Mouse (Mus musculus) forebrain, embryonic 15.5 days (tissue): Measurements from ENCODE around the gene Dph3. TPM values are rescaled to one million over a fixed set of nuclear protein-coding genes. Genes with fewer than 3 reads are reported as not detected.
A peak's percentile ranks its signal among the peaks of the same experiment; 100 is the strongest.
"Not testable (repeated sequence)": the region's sequence is repeated elsewhere in the genome, so short reads cannot be mapped to it uniquely, and the experiment has no call there.

Experiments used
- ATAC-seq: fragments of 200-750 bp; cut with Nextera tagmentation; replicated peaks from 2 replicates; pipeline ENCODE4 v1.8.0; 2017; ENCODE audit warnings: mild to moderate bottlenecking, moderate TSS enrichment, moderate library complexity
- H3K27ac ChIP-seq: fragments of 300-500 bp; sonication (generic); replicated peaks from 2 replicates; pipeline ENCODE4 v1.5.1; 2015; ENCODE audit warnings: mild to moderate bottlenecking, inconsistent platforms
- H3K27me3 ChIP-seq: fragments of 300-500 bp; sonication (generic); 2 replicates; pipeline ENCODE4 v1.6.1; 2015; ENCODE audit warnings: inconsistent platforms
- H3K36me3 ChIP-seq: fragments of 300-500 bp; sonication (generic); 2 replicates; pipeline ENCODE4 v1.6.1; 2015; ENCODE audit warnings: mild to moderate bottlenecking, inconsistent platforms
- H3K4me1 ChIP-seq: fragments of 300-500 bp; sonication (generic); 2 replicates; pipeline ENCODE4 v1.6.1; 2015; ENCODE audit warnings: inconsistent platforms
- H3K4me2 ChIP-seq: fragments of 300-500 bp; sonication (generic); replicated peaks from 2 replicates; pipeline ENCODE4 v1.6.1; 2015; ENCODE audit warnings: mild to moderate bottlenecking, inconsistent platforms
- H3K4me3 ChIP-seq: fragments of 300-500 bp; sonication (generic); 2 replicates; pipeline ENCODE4 v1.5.1; 2015; ENCODE audit warnings: mild to moderate bottlenecking, inconsistent platforms
- H3K9ac ChIP-seq: fragments of 300-500 bp; sonication (generic); replicated peaks from 2 replicates; pipeline ENCODE4 v1.6.1; 2015; ENCODE audit warnings: mild to moderate bottlenecking, inconsistent platforms
- H3K9me3 ChIP-seq: fragments of 300-500 bp; sonication (generic); 2 replicates; pipeline ENCODE4 v1.6.1; 2016; ENCODE audit warnings: inconsistent platforms
- WGBS: fragments of 180-500 bp; shearing (Covaris S2); methylation state at CpG from one replicate; pipeline ENCODE4 v1.1.7; 2015; ENCODE audit warnings: mixed read lengths; 5-methylcytosine and 5-hydroxymethylcytosine counted together
- polyA plus RNA-seq: library from polyadenylated mRNA; unstranded; fragments of >200 nt; fragmentation: Nextera tagmentation; extraction: Ambion mirVana; gene quantifications from 2 replicates; pipeline ENCODE4 v1.2.1, GENCODE M21; 2015

Dph3 gene
- polyA plus RNA-seq, 1 experiment from 2014 or later, result 74.6 TPM

DNA sequence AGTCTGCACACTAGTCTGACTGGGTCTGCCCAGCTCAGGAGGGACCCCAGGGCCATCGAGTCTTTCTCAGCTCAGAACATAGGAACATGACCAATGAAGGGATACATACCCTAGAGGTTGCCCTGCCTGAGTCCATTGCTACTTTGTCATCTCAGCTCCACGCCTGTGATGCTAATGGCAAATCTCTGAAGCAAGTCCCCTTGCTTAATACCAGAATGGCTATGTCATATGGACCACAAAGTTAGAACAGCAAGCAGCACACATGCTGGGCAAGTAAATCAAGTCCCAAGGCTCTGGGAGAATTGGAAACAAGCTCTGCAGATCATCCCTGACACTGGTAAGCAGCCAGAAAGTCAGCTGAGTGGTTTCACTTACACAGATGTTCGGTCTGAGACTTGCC lies 13.4 kb upstream of the Dph3 start:
- no peaks in the 10 kb centered on the region for H3K9me3 ChIP-seq
- peaks cover 51% of the 10 kb centered on the region for H3K36me3 ChIP-seq
- no peaks in the 10 kb centered on the region for H3K4me1 ChIP-seq
- H3K27ac ChIP-seq, result no peak overlapping the region
- no peak overlapping the region for H3K4me2 ChIP-seq
- 91% methylated on average over 3 of the region's 3 CpGs for WGBS
- H3K4me3 ChIP-seq, result no peak overlapping the region
- ATAC-seq, result no peak
- H3K9ac ChIP-seq, result no peak overlapping the region
- no peaks in the 10 kb centered on the region for H3K27me3 ChIP-seq

DNA sequence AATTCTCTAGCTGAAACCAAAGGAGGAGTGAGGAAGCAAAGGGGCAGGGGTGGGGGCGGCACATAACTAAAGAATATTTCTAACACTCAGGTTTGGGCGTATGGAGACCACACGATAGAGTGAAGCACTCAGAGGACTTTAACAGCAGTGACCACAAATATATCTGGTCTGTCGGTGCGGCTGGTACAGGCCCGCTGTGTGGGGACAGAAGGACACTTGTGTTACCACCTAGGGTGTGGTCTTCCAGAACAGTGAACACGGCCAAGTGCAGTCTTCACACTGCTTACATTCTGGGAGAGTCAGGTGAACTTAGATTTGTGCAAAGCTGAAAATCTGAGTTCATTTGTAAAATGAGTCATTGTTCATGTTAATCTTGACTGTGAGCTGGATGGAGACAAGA lies 12.2 kb upstream of the Dph3 start:
- Histone ChIP-seq H3K9ac (no peak overlapping the region), H3K27ac (no peak overlapping the region), H3K36me3 (peaks cover 56% of the 10 kb centered on the region), H3K4me1 (no peaks in the 10 kb centered on the region), H3K27me3 (no peaks in the 10 kb centered on the region), H3K4me3 (no peak overlapping the region), H3K9me3 (no peaks in the 10 kb centered on the region), H3K4me2 (no peak overlapping the region)
- no peak for ATAC-seq
- WGBS, result 94% methylated on average over 7 of the region's 7 CpGs

DNA sequence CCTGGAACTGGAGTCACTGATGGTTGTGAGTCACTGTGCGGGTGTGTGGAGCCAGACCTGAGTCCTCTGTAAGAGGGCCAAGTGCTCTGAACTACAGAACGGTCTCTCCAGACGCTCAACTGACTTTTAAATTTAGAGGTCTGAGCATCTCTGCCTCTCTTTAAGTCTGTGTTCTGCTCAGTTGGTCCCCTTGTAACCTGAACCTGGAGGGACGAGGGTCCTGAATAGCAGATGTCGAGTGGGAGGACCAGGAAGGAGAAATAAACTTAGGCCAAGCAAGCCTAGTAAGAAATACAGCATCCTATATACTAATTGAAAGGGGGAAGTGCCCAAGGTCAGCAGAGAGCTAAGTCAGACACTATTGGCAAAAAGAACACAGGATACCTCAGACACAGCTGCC lies 11.2 kb upstream of the Dph3 start:
- H3K9me3 ChIP-seq, result no peaks in the 10 kb centered on the region
- no peak overlapping the region for H3K4me2 ChIP-seq
- ATAC-seq, result no peak
- H3K4me1 ChIP-seq, result no peaks in the 10 kb centered on the region
- H3K27ac ChIP-seq, result no peak overlapping the region
- no peaks in the 10 kb centered on the region for H3K27me3 ChIP-seq
- no peak overlapping the region for H3K9ac ChIP-seq
- H3K4me3 ChIP-seq, result no peak overlapping the region
- H3K36me3 ChIP-seq, result peaks cover 50% of the 10 kb centered on the region
- WGBS, result 90% methylated on average over 5 of the region's 5 CpGs

DNA sequence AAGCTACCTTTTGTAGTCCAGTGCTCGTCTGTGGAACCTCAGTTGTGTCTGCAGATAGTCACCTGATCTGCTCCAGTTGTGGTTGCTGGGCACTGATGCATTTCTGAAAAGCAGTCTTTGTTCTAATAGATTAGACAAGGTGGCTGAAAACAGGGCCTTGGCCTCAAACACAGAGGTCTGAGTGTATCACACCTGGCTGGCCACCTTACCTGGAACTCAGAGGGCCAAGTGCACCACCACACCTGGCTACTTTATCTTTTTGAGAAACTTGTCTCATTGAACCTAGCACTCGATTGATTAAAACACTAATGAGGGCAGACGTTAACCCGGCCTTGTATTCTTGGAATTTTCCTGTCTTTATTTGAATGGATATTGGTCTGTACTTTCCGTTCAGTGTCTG lies 10.1 kb upstream of the Dph3 start:
- 74% methylated on average over 5 of the region's 5 CpGs for WGBS
- no peaks in the 10 kb centered on the region for H3K9me3 ChIP-seq
- H3K27me3 ChIP-seq, result no peaks in the 10 kb centered on the region
- no peak for ATAC-seq
- H3K4me1 ChIP-seq, result no peaks in the 10 kb centered on the region
- H3K27ac ChIP-seq, result no peak overlapping the region
- H3K36me3 ChIP-seq, result peaks cover 50% of the 10 kb centered on the region
- no peak overlapping the region for H3K9ac ChIP-seq
- no peak overlapping the region for H3K4me2 ChIP-seq
- no peak overlapping the region for H3K4me3 ChIP-seq

DNA sequence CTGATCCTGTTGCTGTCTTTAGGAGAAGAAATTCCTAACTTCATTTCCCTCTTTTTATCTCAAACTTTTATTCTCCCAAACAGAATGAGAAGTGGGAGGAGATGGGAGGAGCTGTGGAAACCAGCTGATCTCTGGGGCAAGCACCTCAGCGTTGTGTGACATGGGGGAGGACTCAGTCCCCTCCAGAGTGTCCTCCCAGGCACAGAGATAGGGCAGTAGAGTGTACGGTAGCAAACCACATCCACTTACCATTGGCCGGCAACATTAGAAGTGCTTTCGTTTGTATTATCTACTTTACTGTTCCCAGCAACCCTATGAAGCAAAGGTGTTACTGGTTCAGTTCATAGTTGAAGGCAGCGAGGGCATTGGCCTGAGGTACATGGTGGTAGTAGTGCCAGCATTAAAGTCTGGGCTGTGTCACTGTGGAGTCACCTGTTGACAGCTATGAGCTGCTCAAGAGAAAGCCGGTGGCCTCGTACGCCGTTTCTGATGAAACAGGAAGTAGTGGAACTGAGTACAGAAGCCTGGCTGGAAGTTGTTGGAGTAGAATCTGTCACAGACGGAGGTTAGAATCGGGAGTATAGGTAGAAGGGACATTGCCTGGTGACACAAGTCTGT lies 8.1 kb upstream of the Dph3 start:
- Histone ChIP-seq H3K27ac (no peak overlapping the region), H3K27me3 (no peaks in the 10 kb centered on the region), H3K9ac (no peak overlapping the region), H3K9me3 (no peaks in the 10 kb centered on the region), H3K4me1 (no peaks in the 10 kb centered on the region), H3K36me3 (peaks cover 31% of the 10 kb centered on the region), H3K4me3 (no peak overlapping the region), H3K4me2 (no peak overlapping the region)
- WGBS, result 94% methylated on average over 11 of the region's 11 CpGs
- no peak for ATAC-seq

DNA sequence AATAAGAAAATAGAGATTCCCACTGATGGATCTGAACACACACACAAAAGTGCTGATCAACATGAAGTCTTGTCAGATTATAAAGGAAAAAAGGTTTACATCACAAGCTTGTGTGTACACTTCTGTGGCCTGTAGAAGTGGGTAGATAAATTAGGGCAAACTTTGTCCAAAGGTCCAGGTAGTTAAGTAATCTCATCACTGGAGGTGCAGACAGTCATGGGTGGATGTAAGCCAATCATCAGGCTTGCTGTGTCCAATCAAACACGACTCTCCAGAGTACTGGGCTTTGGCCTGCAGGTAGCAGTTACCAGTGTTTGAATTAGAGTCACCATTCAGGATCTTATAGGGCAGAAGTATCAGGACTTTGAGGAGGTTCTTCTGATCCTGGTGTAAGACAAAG lies 7.5 kb upstream of the Dph3 start:
- Histone ChIP-seq H3K36me3 (peaks cover 28% of the 10 kb centered on the region), H3K4me1 (no peaks in the 10 kb centered on the region), H3K4me2 (no peak overlapping the region), H3K9ac (no peak overlapping the region), H3K9me3 (no peaks in the 10 kb centered on the region), H3K27me3 (no peaks in the 10 kb centered on the region), H3K27ac (no peak overlapping the region), H3K4me3 (no peak overlapping the region)
- ATAC-seq, result no peak
- WGBS, result 85% methylated on average over 1 of the region's 1 CpGs

DNA sequence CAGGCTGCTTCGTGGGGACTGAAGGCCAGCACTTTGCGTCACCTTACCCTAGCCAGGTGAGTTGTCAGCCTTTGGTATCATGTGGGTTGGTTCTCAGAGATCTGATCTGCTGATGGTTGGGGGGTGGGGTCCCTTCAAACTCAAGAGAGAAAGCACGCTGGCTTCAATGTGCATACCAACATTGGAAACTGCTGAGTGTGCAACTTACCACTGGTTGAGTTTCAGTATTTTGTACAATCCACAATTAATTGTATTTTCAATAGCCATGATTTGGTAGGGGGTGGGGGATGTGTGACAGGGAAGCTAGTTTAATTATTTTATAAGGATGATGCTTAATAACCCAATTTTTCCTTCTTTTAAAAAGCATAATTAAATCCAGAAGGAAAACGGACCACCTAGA lies 6.2 kb upstream of the Dph3 start:
- peaks cover 15% of the 10 kb centered on the region for H3K36me3 ChIP-seq
- no peaks in the 10 kb centered on the region for H3K27me3 ChIP-seq
- no peak for ATAC-seq
- no peak overlapping the region for H3K4me3 ChIP-seq
- WGBS, result 92% methylated on average over 4 of the region's 4 CpGs
- H3K27ac ChIP-seq, result no peak overlapping the region
- no peaks in the 10 kb centered on the region for H3K9me3 ChIP-seq
- H3K4me2 ChIP-seq, result no peak overlapping the region
- peaks cover 6% of the 10 kb centered on the region for H3K4me1 ChIP-seq
- no peak overlapping the region for H3K9ac ChIP-seq

DNA sequence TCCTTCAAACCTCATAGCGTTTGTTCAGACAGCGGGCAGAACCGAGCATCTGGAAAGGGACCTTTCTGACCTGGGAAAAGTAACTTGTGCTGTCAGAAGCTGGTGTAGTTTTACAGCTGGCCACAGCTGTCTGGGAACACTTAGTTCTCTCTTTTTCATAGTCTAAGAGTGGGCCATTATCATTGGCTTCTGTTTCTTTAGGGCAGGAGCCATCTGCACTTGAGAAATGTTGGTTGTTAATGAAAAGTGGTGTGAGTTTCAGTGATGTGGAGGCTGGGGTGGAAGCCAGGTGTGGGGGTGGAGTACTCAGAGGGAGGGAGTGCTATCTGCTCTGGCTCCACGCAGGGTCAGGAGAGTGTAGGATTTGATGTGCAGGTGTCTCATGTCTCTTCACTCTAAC lies 5.6 kb upstream of the Dph3 start:
- Histone ChIP-seq H3K9me3 (no peaks in the 10 kb centered on the region), H3K4me3 (no peak overlapping the region), H3K36me3 (peaks cover 10% of the 10 kb centered on the region), H3K27me3 (no peaks in the 10 kb centered on the region), H3K9ac (no peak overlapping the region), H3K27ac (no peak overlapping the region), H3K4me2 (no peak overlapping the region), H3K4me1 (peaks cover 12% of the 10 kb centered on the region)
- 89% methylated on average over 4 of the region's 4 CpGs for WGBS
- ATAC-seq, result no peak

DNA sequence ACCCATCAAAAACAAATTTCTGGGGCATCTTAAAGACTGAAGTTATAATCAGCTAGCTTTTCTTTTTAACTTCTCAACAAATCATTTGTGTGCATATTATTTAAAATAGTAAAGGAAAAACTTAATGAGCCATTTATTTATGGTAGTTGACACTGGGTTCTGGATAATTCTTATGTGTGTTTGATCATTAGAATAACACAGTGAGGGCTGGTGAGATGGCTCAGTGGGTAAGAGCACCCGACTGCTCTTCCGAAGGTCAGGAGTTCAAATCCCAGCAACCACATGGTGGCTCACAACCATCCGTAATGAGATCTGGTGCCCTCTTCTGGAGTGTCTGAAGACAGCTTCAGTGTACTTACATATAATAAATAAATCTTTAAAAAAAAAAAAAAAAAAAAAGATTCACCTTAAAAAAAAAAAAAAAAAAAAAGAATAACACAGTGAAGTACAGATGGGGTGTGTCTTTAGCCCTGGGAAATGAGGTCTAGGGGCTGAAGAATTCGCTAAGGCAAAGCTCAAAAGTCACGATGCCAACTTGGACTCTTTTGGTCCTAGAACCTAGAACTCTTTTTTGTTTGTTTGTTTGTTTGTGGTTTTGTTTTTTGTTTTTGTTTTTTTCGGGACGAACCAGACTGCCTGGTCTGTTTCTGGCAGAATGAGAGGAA lies 2.2 kb upstream of the Dph3 start:
- not testable (repeated sequence) for H3K27ac ChIP-seq, ATAC-seq
- WGBS, result 91% methylated on average over 7 of the region's 7 CpGs

DNA sequence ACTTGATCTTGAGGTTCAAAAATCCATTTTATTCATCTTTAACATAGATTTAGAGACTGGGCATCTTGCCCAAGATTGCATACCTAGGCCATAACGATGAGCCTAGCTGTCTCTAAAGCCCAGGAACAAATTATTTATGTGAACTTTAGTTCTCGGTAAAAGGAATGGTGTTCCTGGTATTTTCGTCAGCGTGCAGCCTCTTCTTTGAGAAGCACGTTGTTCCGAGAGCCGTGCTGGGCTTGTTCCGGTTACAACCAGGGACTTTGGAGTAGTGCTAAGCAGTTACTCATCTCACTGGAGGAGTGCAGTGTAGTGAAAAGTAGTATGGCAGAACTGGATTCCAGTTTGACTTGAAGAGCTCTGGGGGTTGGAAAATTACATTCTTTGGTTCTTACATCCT lies 697 bp upstream of the Dph3 start:
- peak overlapping the region; percentile 79 for H3K4me2 ChIP-seq
- H3K9ac ChIP-seq, result peak overlapping the region; percentile 60
- peak overlapping the region; percentile 65 for H3K4me3 ChIP-seq
- peaks cover 17% of the 10 kb centered on the region for H3K36me3 ChIP-seq
- H3K27ac ChIP-seq, result peak overlapping the region; percentile 92; the same call in 1 of the 2 replicates
- H3K9me3 ChIP-seq, result no peaks in the 10 kb centered on the region
- 22% methylated on average over 8 of the region's 8 CpGs for WGBS
- H3K4me1 ChIP-seq, result peaks cover 27% of the 10 kb centered on the region
- no peaks in the 10 kb centered on the region for H3K27me3 ChIP-seq
- ATAC-seq, result no peak

More for the DNA sequence above, 2.2 kb upstream of the Dph3 start:
- not testable (repeated sequence) for H3K9me3 ChIP-seq, H3K36me3 ChIP-seq, H3K4me2 ChIP-seq, H3K4me3 ChIP-seq, H3K9ac ChIP-seq, H3K27me3 ChIP-seq
- peaks cover 27% of the 10 kb centered on the region for H3K4me1 ChIP-seq

DNA sequence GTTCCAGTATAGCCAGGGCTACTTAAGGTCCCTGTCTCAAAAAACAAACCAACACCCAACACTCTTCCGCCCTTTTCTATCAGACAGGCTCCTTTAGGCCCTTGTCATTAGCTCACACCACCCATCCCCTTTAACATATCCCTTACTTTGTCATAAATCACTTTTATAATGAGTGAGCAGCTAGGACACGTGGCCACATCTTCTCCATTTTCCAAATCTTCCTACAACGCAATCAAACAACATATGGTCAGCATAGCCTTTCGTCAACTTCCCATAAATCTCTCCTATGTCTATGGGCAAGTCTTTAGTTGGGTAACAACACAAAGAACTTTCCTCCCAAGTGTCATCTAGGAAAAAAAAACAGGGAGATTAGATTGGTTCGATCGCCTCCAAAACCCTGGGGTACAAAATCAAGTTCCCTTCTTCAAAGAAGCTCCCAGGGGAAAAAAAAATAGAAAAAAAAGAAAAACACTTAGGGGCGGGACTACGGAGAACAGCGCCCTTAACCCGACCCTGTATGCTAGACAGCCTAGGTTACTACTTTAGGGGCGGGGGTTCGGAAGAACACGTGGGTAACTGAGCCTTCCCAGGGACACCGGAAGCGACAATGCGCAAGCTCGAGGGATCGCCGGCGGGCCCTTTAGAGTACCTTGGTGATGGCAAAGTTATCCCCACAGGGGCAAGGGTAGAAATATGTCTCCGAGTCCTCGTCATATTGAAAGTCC lies 606 bp downstream of the Dph3 start, which contains the start of gene Oxnad1:
Gene Oxnad1, plus strand, starts transcription at position 614 of the 725 bp plus-strand sequence.
- 3% methylated on average over 22 of the region's 22 CpGs for WGBS
- no peaks in the 10 kb centered on the region for H3K9me3 ChIP-seq
- H3K27ac ChIP-seq, result peak within 1 kb of the TSS; percentile 92
- H3K4me3 ChIP-seq, result peak within 1 kb of the TSS; percentile 65
- H3K4me1 ChIP-seq, result peaks cover 27% of the 10 kb centered on the region
- peak; percentile 97 for ATAC-seq
- peaks cover 25% of the 10 kb centered on the region for H3K36me3 ChIP-seq
- H3K27me3 ChIP-seq, result no peaks in the 10 kb centered on the region
- H3K9ac ChIP-seq, result peak within 1 kb of the TSS; percentile 60
- peak within 1 kb of the TSS; percentile 79 for H3K4me2 ChIP-seq

DNA sequence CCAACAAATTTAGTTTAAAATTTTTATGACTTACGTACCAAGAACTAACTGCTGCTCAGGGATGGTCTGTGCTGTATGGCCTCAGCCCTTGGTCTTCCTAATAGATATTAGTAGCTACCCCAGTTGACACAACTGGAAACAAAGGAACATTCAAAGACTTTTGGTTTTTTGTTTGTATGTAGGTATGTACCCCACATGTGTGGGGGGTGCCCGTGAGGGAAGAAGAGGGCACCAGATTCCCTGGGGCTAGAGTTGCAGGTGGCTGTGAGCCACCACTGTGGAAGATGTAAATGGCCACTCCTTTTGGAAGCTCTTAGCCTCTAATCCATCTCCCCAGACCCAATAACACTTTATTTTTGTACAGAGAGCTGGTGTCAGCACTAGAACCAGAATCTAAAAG lies 2.1 kb downstream of the Dph3 start:
- Histone ChIP-seq H3K4me2 (no peak overlapping the region), H3K9me3 (no peaks in the 10 kb centered on the region), H3K36me3 (peaks cover 25% of the 10 kb centered on the region), H3K4me3 (no peak overlapping the region), H3K9ac (no peak overlapping the region), H3K27me3 (no peaks in the 10 kb centered on the region), H3K4me1 (peaks cover 27% of the 10 kb centered on the region), H3K27ac (no peak overlapping the region)
- ATAC-seq, result no peak
- 89% methylated on average over 2 of the region's 2 CpGs for WGBS
